Mouse (Mus musculus): Measurements from ENCODE around the gene Eps8l3.

GRCm38 (mm10) chr3:107867086-107867485 is 9.9 kb upstream of the Eps8l3 start:
- peak; percentile 99 for TF ChIP-seq CTCF (IDR thresholded peaks at IDR 0.05; ENCODE audit: insufficient read depth, low read length)
- no peak for TF ChIP-seq POLR2A (IDR thresholded peaks at IDR 0.05; ENCODE audit: borderline replicate concordance, extremely low read depth, low read depth, low read length)
